Mouse (Mus musculus) spleen, adult 2 months (tissue): ENCODE data around the gene Ikzf1. TPM values are rescaled to one million over a fixed set of nuclear protein-coding genes. Genes with fewer than 3 reads are reported as not detected.

Source experiments
- DNase-seq, 2 experiments: peaks; one replicate each; pipeline versions ENCODE4 v3.0.0 to v3.0.0-alpha.2; 2012 to 2021; ENCODE audit warnings: low spot score in 2 of 2, low read depth in 1 of 2
- H3K27ac ChIP-seq: fragments of 200-500 bp; 2 replicates; pipeline ENCODE4 v1.5.1; 2012; ENCODE audit warnings: low read length, inconsistent platforms; ENCODE audit not compliant: insufficient read depth
- H3K27me3 ChIP-seq: fragments of 200-500 bp; 2 replicates; pipeline ENCODE4 v1.6.1; 2012; ENCODE audit warnings: mild to moderate bottlenecking, moderate library complexity, low read length, inconsistent platforms; ENCODE audit not compliant: control insufficient read depth, insufficient read depth
- H3K36me3 ChIP-seq: fragments of 200-500 bp; 2 replicates; pipeline ENCODE4 v1.6.1; 2012; ENCODE audit warnings: mild to moderate bottlenecking, low read length, inconsistent platforms; ENCODE audit not compliant: control insufficient read depth, insufficient read depth
- H3K4me1 ChIP-seq: fragments of 200-500 bp; 2 replicates; pipeline ENCODE4 v1.6.1; 2011; ENCODE audit warnings: inconsistent platforms; ENCODE audit not compliant: control insufficient read depth, insufficient read depth, insufficient read length
- H3K4me3 ChIP-seq: fragments of 200-500 bp; 2 replicates; pipeline ENCODE4 v1.5.1; 2011; ENCODE audit warnings: mild to moderate bottlenecking, inconsistent platforms; ENCODE audit not compliant: insufficient read depth, insufficient read length; ENCODE audit errors: extremely low read depth
- CTCF ChIP-seq: fragments of 200-500 bp; IDR thresholded peaks from 2 replicates; pipeline ENCODE4 v1.5.1; 2011; ENCODE audit warnings: mild to moderate bottlenecking, inconsistent platforms; ENCODE audit not compliant: insufficient read depth, insufficient read length, insufficient replicate concordance; ENCODE audit errors: extremely low read depth
- POLR2A ChIP-seq: fragments of 200-500 bp; IDR thresholded peaks from 2 replicates; pipeline ENCODE4 v1.6.1; 2011; ENCODE audit warnings: low read depth, low read length, inconsistent platforms
- WGBS: fragments of 180-500 bp; shearing (Covaris S2); methylation state at CpG from one replicate; pipeline ENCODE4 v1.1.7; 2018; 5-methylcytosine and 5-hydroxymethylcytosine counted together
- polyA plus RNA-seq: library from polyadenylated mRNA; depleted of rRNA; stranded (reverse); fragments of >200 nt; gene quantifications from 2 replicates; pipeline ENCODE4 v1.2.3, GENCODE M21; 2012

Gene Ikzf1
- polyA plus RNA-seq, 1 experiment, result 258 TPM

GRCm38 (mm10) chr11:11758883-11759282 is 74.1 kb downstream of the Ikzf1 start:
- 78% methylated on average over 1 of the region's 1 CpGs for WGBS
- Histone ChIP-seq H3K36me3 (peaks cover 61% of the 10 kb centered on the region), H3K4me1 (peaks cover 13% of the 10 kb centered on the region; the same call in 1 of the 2 replicates), H3K27ac (peak overlapping the region; percentile 15; the same call in 1 of the 2 replicates), H3K27me3 (no peaks in the 10 kb centered on the region), H3K4me3 (no peak overlapping the region)
- DNase-seq, result no peak
- TF ChIP-seq POLR2A (no peak), CTCF (no peak)

- Histone ChIP-seq H3K4me3 (no peak overlapping the region), H3K4me1 (peaks cover 36% of the 10 kb centered on the region), H3K36me3 (peaks cover 35% of the 10 kb centered on the region), H3K27me3 (no peaks in the 10 kb centered on the region), H3K27ac (peak overlapping the region; percentile 81)
- TF ChIP-seq CTCF, result no peak
- peak in 1 of 2 experiments; percentile 41 for DNase-seq
- WGBS, result 20% methylated on average over 4 of the region's 4 CpGs
Observed at GRCm38 (mm10) chr11:11763211-11763666, 78.4 kb downstream of the Ikzf1 start.

- Histone ChIP-seq H3K4me1 (peaks cover 38% of the 10 kb centered on the region), H3K36me3 (peaks cover 39% of the 10 kb centered on the region), H3K27ac (peak overlapping the region; percentile 80), H3K4me3 (no peak overlapping the region), H3K27me3 (no peaks in the 10 kb centered on the region)
- TF ChIP-seq CTCF (no peak), POLR2A (no peak)
- no peak for DNase-seq
- WGBS, result 24% methylated on average over 1 of the region's 1 CpGs
Observed at GRCm38 (mm10) chr11:11765414-11765813, 80.6 kb downstream of the Ikzf1 start.

GRCm38 (mm10) chr11:11766105-11766504 is 81.3 kb downstream of the Ikzf1 start:
- H3K36me3 ChIP-seq, result peaks cover 40% of the 10 kb centered on the region
- 15% methylated on average over 1 of the region's 1 CpGs for WGBS
- peak; percentile 81 to 84 for DNase-seq
- no peak for TF ChIP-seq CTCF
- no peak for TF ChIP-seq POLR2A
- H3K4me3 ChIP-seq, result no peak overlapping the region
- H3K4me1 ChIP-seq, result peaks cover 40% of the 10 kb centered on the region
- no peaks in the 10 kb centered on the region for H3K27me3 ChIP-seq
- peak overlapping the region; percentile 80; the same call in 1 of the 2 replicates for H3K27ac ChIP-seq

GRCm38 (mm10) chr11:11766736-11767135 is 81.9 kb downstream of the Ikzf1 start:
- no peak for DNase-seq
- Histone ChIP-seq H3K4me1 (peaks cover 44% of the 10 kb centered on the region), H3K36me3 (peaks cover 39% of the 10 kb centered on the region), H3K27me3 (no peaks in the 10 kb centered on the region), H3K4me3 (no peak overlapping the region), H3K27ac (peak overlapping the region; percentile 80)
- no peak for TF ChIP-seq POLR2A
- no peak for TF ChIP-seq CTCF

- Histone ChIP-seq H3K36me3 (peaks cover 35% of the 10 kb centered on the region), H3K4me3 (no peak overlapping the region), H3K4me1 (peaks cover 42% of the 10 kb centered on the region), H3K27me3 (no peaks in the 10 kb centered on the region), H3K27ac (peak overlapping the region; percentile 70)
- 74% methylated on average over 2 of the region's 2 CpGs for WGBS
- no peak for DNase-seq
- TF ChIP-seq POLR2A (no peak), CTCF (no peak)
Observed at GRCm38 (mm10) chr11:11768057-11768456, 83.3 kb downstream of the Ikzf1 start.

- no peak overlapping the region for H3K27ac ChIP-seq
- H3K4me3 ChIP-seq, result no peak overlapping the region
- H3K36me3 ChIP-seq, result peaks cover 35% of the 10 kb centered on the region
- no peak for TF ChIP-seq CTCF
- no peak for TF ChIP-seq POLR2A
- H3K4me1 ChIP-seq, result peaks cover 37% of the 10 kb centered on the region
- DNase-seq, result no peak
- no peaks in the 10 kb centered on the region for H3K27me3 ChIP-seq
- WGBS, result 96% methylated on average over 20 of the region's 20 CpGs
Observed at GRCm38 (mm10) chr11:11769281-11769680, 84.5 kb downstream of the Ikzf1 start.
